Mouse (Mus musculus) Patski (cell line): ENCODE data around the gene 4833427G06Rik. TPM values are rescaled to one million over a fixed set of nuclear protein-coding genes. Genes with fewer than 3 reads are reported as not detected.
"Not testable (repeated sequence)": the region's sequence is repeated elsewhere in the genome, so short reads cannot be mapped to it uniquely, and the experiment has no call there.

Experiments used
- ATAC-seq: fragments of 100-300 bp; one replicate; pipeline ENCODE4 v1.8.0; 2021
- CTCF ChIA-PET: fragments of 350-600 bp; sonication (Branson Sonifier 250); formaldehyde crosslinking; loops from one replicate; lab custom pipeline; 2022; ENCODE audit warnings: inconsistent platforms; lab: Charles Lee
- POLR2A ChIA-PET: fragments of 350-600 bp; sonication (Branson Sonifier 250); formaldehyde crosslinking; loops from one replicate; lab custom pipeline; 2022; ENCODE audit warnings: antibody characterized with exemption, inconsistent platforms; lab: Charles Lee
- DNase-seq: peaks from one replicate; pipeline ENCODE4 v3.0.0-alpha.2; 2011; ENCODE audit warnings: low read depth, low spot score
- H3K27me3 ChIP-seq: fragments of 371-371 bp; one replicate; pipeline ENCODE4 v1.5.1; 2021
- CTCF ChIP-seq: fragments of 100-300 bp; IDR thresholded peaks from one replicate; pipeline ENCODE4 v1.5.1; 2021
- in situ Hi-C: fragments of 300-500 bp; cut with MboI; formaldehyde crosslinking; loops from 3 replicates; pipeline ENCODE4 v1.11.1; 2018; ENCODE audit warnings: low pct_unique_long_range_greater_than_20kb, mixed read lengths
- polyA plus RNA-seq: library from polyadenylated mRNA; unstranded; gene quantifications from one replicate; pipeline ENCODE4 v1.2.3, GENCODE M21; 2021

The 4833427G06Rik gene
- polyA plus RNA-seq: not detected

GRCm38 (mm10) chr9:51101756-51102425 is at the start of gene 4833427G06Rik:
Gene 4833427G06Rik, minus strand, starts transcription at chr9:51102078.
- DNase-seq (no peak), ATAC-seq (no peak)
- in situ Hi-C loops: no loop called here
- no peak for TF ChIP-seq CTCF
- ChIA-PET POLR2A (interaction anchor here (0.6 kb wide), 1 partner anchor 18 kb away, joined by 3 read pairs; no protein-coding TSS in a partner anchor), CTCF (interaction anchor here (0.7 to 1.2 kb wide), 2 partner anchors 9 to 13 kb away, joined by 3 read pairs; no protein-coding TSS in a partner anchor)
- peaks cover 15% of the 10 kb centered on the region for H3K27me3 ChIP-seq

GRCm38 (mm10) chr9:51147294-51147693 is 45.4 kb upstream of the 4833427G06Rik start:
- no peak for TF ChIP-seq CTCF
- ChIA-PET CTCF (no interaction called here), POLR2A (no interaction called here)
- in situ Hi-C loops: no loop called here
- DNase-seq (no peak), ATAC-seq (no peak)
- H3K27me3 ChIP-seq: no peaks in the 10 kb centered on the region

- no peaks in the 10 kb centered on the region for H3K27me3 ChIP-seq
- in situ Hi-C loops: no loop called here
- no peak for TF ChIP-seq CTCF
- ChIA-PET POLR2A (no interaction called here), CTCF (no interaction called here)
- ATAC-seq: no peak
- DNase-seq: no peak
These were observed 44.6 kb upstream of the 4833427G06Rik start for GRCm38 (mm10) chr9:51146496-51146895.

DNA sequence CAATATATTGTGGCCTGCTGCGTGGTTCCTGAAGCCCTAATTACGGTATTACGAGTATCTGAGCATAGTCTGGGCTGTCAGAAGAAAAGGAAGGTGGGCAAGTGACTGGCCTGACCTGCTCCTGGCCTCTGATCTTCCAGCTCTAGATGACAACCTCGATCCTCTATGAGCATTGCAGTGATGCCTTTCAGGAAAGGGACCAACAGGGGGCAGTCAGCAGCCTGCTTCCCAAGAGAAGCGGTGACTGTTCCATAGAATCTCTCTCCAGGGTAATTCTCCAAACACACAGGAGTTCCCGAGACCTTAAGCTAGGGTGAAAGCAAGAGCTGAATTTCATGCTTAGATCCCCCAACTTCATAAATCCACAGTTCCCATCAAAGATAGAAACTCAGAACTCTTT is 42.3 kb upstream of the 4833427G06Rik start:
- no peaks in the 10 kb centered on the region for H3K27me3 ChIP-seq
- no peak for TF ChIP-seq CTCF
- ChIA-PET POLR2A (no interaction called here), CTCF (interaction anchor here (1.2 kb wide), 1 partner anchor 18 kb away, joined by 3 read pairs; no protein-coding TSS in a partner anchor)
- no peak for ATAC-seq
- in situ Hi-C loops: no loop called here
- DNase-seq: no peak

- no peak for TF ChIP-seq CTCF
- CTCF ChIA-PET: no interaction called here
- DNase-seq (no peak), ATAC-seq (no peak)
- POLR2A ChIA-PET: no interaction called here
- in situ Hi-C loops: no loop called here
- H3K27me3 ChIP-seq: peaks cover 2% of the 10 kb centered on the region
These were observed 41.6 kb upstream of the 4833427G06Rik start for GRCm38 (mm10) chr9:51143437-51143836.

- POLR2A ChIA-PET: no interaction called here
These were observed 38.8 kb upstream of the 4833427G06Rik start for GRCm38 (mm10) chr9:51140711-51141110.

DNA sequence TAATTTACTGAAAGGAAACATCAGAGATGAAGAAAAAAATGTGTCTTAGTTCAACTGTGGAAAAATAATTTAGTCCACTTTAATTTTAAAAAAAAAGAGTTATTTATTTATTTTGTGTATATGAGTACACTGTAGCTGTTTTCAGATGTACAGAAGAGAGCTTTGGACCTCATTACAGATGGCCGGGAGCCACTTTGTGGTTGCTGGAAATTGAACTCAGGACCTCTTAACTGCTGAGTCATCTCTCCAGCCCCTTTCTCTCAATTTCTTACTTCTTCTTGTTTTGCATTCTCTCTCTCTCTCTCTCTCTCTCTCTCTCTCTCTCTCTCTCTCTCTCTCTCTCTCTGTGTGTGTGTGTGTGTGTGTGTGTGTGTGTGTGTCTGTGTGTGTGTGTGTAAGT is 37.5 kb upstream of the 4833427G06Rik start:
- H3K27me3 ChIP-seq, POLR2A ChIA-PET, ATAC-seq, DNase-seq, CTCF ChIA-PET: not testable (repeated sequence)
- in situ Hi-C loops: loop anchor here (5.0 kb wide), 1 partner anchor 347 kb away; no protein-coding TSS in a partner anchor

More at GRCm38 (mm10) chr9:51140711-51141110, 38.8 kb upstream of the 4833427G06Rik start:
- CTCF ChIA-PET: no interaction called here
- in situ Hi-C loops: no loop called here
- ATAC-seq (no peak), DNase-seq (no peak)
- TF ChIP-seq CTCF: no peak
- peaks cover 4% of the 10 kb centered on the region for H3K27me3 ChIP-seq

GRCm38 (mm10) chr9:51138301-51138700 is 36.4 kb upstream of the 4833427G06Rik start:
- ATAC-seq: no peak
- peaks cover 4% of the 10 kb centered on the region for H3K27me3 ChIP-seq
- DNase-seq: no peak
- CTCF ChIA-PET: no interaction called here
- POLR2A ChIA-PET: no interaction called here
- in situ Hi-C loops: loop anchor here (5.0 kb wide), 1 partner anchor 346 kb away; no protein-coding TSS in a partner anchor
- TF ChIP-seq CTCF: no peak

DNA sequence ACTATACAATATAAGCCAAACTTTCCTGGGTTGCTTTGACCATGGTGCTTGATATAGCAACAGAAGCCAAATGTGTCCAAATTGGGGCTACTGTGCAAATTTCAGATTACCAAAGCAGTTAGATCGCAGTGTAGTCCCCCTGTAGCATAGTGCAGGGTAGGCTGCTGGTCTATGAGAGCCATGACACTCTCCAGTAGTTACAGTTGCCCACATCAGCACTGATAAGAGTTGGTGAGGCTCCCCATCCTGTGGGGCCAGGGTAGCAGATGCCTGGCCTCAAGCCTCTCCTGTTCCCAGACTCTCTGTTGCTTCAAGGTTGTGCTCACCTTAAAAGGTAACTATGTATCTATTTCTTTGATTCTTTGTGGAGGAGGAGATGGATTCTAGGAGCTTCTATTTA is 36.0 kb upstream of the 4833427G06Rik start:
- DNase-seq (no peak), ATAC-seq (no peak)
- in situ Hi-C loops: loop anchor here (5.0 kb wide), 1 partner anchor 346 kb away; no protein-coding TSS in a partner anchor
- peaks cover 4% of the 10 kb centered on the region for H3K27me3 ChIP-seq
- ChIA-PET POLR2A (no interaction called here), CTCF (no interaction called here)
- TF ChIP-seq CTCF: no peak

DNA sequence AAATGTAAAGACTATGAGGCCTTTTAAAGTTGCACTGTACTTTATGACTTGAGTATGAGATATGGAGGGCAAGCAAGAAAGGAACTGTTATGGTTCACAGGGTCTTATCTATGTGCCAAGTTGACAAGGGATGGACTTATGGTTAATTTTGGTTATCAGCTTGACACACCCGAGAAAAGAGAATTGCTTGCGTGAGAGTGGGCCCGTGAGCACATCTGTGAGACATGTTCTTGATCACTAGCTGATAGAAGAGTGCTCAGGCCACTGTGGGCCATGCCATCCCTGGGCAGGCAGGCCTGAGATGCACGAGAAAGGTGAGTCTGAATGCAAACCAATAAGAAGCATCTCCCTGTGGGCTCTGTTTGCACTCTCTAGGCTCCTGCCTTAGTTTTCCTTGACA is 35.6 kb upstream of the 4833427G06Rik start:
- in situ Hi-C loops: loop anchor here (5.0 kb wide), 1 partner anchor 345 kb away; no protein-coding TSS in a partner anchor
- H3K27me3 ChIP-seq: peaks cover 4% of the 10 kb centered on the region
- ChIA-PET POLR2A (interaction anchor here (0.7 kb wide), 1 partner anchor 237 kb away, joined by 3 read pairs; no protein-coding TSS in a partner anchor), CTCF (interaction anchor here (0.8 kb wide), 1 partner anchor 9 kb away, joined by 3 read pairs; no protein-coding TSS in a partner anchor)
- no peak for TF ChIP-seq CTCF
- ATAC-seq (no peak), DNase-seq (no peak)

- no peak for ATAC-seq
- H3K27me3 ChIP-seq: peaks cover 4% of the 10 kb centered on the region
- ChIA-PET POLR2A (interaction anchor here (0.7 kb wide), 1 partner anchor 236 kb away, joined by 3 read pairs; no protein-coding TSS in a partner anchor), CTCF (interaction anchor here (0.8 kb wide), 1 partner anchor 9 kb away, joined by 3 read pairs; no protein-coding TSS in a partner anchor)
- in situ Hi-C loops: loop anchor here (5.0 kb wide), 1 partner anchor 345 kb away; no protein-coding TSS in a partner anchor
- TF ChIP-seq CTCF: peak; percentile 68
- DNase-seq: no peak
These were observed 35.1 kb upstream of the 4833427G06Rik start for GRCm38 (mm10) chr9:51136985-51137384.
